14 mouse cellular contexts compared by ENCODE assay signal in the genomic region with DNA sequence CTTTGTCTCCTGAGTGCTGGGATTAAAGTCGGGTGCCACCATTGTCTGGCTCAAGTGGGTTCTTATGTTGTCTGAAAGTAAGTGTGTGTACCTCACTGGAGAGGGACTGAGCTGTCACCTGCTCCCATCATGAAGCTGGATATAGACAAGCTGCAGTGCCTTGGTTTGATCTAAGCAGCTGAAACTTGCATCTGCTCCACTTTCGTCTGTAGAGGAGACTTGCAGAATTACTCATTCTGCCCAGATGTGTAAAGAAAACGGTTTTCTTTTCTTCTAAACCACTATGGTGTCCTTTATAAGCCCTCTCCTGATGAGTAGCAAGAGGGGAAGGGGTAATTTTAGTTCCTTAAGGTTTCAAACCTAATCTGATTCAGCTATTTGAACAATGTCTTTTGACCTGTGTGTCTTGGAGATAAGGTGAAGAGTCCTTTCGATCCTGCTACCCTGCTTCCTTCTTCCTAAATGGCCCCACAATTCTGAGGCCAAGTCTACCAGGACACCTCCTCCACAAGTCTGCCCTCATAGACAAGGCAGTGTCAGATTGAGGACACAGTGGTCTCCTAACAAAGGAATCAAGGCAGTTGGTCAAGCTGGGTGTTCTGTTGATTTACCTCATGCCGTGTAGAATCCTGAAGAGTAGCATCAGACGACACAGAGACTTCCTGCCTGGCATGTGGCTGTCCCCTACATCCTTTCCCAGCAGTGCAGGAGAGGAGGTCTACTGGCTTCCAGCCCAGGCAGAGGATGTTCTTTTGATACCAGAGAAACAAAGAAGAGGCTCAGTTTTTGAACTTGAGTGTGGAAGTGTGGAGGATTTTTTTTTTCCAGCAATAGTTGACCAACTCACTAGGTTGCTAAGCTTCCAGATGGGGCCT. TPM values are rescaled to one million over a fixed set of nuclear protein-coding genes. Genes with fewer than 3 reads are reported as not detected.
DNase-seq lines count a peak whose midpoint lies in the region.
"Had no signal": no experiment of that assay in that cellular context is flagged by ENCODE, and none has a peak within 500 bp of the region (broad histone marks: within the 10 kb centered on the region; RNA-seq: fewer than 3 reads in every experiment).

No protein-coding gene starts in this region.

- peaks cover 4% of the 10 kb centered on the region; the same call in 1 of the 2 replicates for H3K4me1 ChIP-seq in brown adipose tissue, adult 24 weeks (ENCODE audit: control insufficient read depth, insufficient read depth, insufficient read length, low read length)
- peaks cover 3% of the 10 kb centered on the region; the same call in 1 of the 2 replicates for H3K4me1 ChIP-seq in limb, embryonic 10.5 days

- no peaks in the 10 kb centered on the region for H3K36me3 ChIP-seq in limb, embryonic 10.5 days

- 74% methylated on average over 6 of the region's 6 CpGs for whole genome bisulfite sequencing in limb, embryonic 10.5 days

- peak; percentile 37 to 44 for DNase-seq in kidney, postnatal 36 days
- no peak for DNase-seq in kidney, adult 18-20 months
- DNase-seq in heart, postnatal 4 days: peak; percentile 41
- DNase-seq in thymus, postnatal 0 days (ENCODE audit: low spot score): peak; percentile 61
- DNase-seq in cerebellum, adult 18-20 months: no peak
- no peak for DNase-seq in limb, embryonic 10.5 days (ENCODE audit: low spot score)
- DNase-seq: cerebellum, adult 9-10 months; retina, postnatal 1 day had no signal

- H3K4me3 ChIP-seq in brown adipose tissue, adult 24 weeks (ENCODE audit: insufficient read depth, low read depth, low read length): no peak overlapping the region
- no peak overlapping the region for H3K4me3 ChIP-seq in limb, embryonic 10.5 days

- no peaks in the 10 kb centered on the region for H3K27me3 ChIP-seq in limb, embryonic 10.5 days (ENCODE audit: low read depth, poor library complexity, severe bottlenecking)

- no peaks in the 10 kb centered on the region for H3K9me3 ChIP-seq in limb, embryonic 10.5 days (replicated peaks)

- 0 out of 2 replicates have a peak overlapping the region, but pooled peaks have one; percentile 7 for H3K27ac ChIP-seq in brown adipose tissue, adult 24 weeks (replicated peaks; ENCODE audit: low read depth, low read length)
- no peak overlapping the region for H3K27ac ChIP-seq in limb, embryonic 10.5 days
- H3K27ac ChIP-seq: kidney, postnatal 0 days had no signal

RNA-seq across cellular contexts. Expression of a gene that starts 17.2 kb away (rescaled TPM):
- polyA plus RNA-seq in brown adipose tissue, adult 24 weeks (2012; ENCODE audit: insufficient read depth, insufficient read length, missing spikeins): 103 and 111 TPM in 2 replicates
- total RNA-seq in heart, postnatal 4 days (2021): 100 to 1,000 TPM; 131 to 134 TPM
- polyA plus RNA-seq in thymus, postnatal 0 days (2015; fragmentation: Nextera tagmentation; extraction: Ambion mirVana): 207 and 222 TPM in 2 replicates
- polyA plus RNA-seq in limb, embryonic 10.5 days (2016; fragmentation: Nextera tagmentation; extraction: Ambion mirVana): 67.3 and 71.6 TPM in 2 replicates

RNA-seq across cellular contexts. Expression of a gene that starts 52.3 kb away (rescaled TPM):
- not detected in 2 replicates for polyA plus RNA-seq in brown adipose tissue, adult 24 weeks (2012; ENCODE audit: insufficient read depth, insufficient read length, missing spikeins)
- not detected for total RNA-seq in heart, postnatal 4 days (2021)
- 0.33 and 0.82 TPM in 2 replicates for polyA plus RNA-seq in thymus, postnatal 0 days (2015; fragmentation: Nextera tagmentation; extraction: Ambion mirVana)
- polyA plus RNA-seq in limb, embryonic 10.5 days (2016; fragmentation: Nextera tagmentation; extraction: Ambion mirVana): 0.25 TPM in 1 of 2 replicates, not detected in the other
- polyA plus RNA-seq: heart, embryonic 14.5 days had no signal

RNA-seq across cellular contexts. Expression of a gene that starts 52.3 kb away (rescaled TPM):
- polyA plus RNA-seq in brown adipose tissue, adult 24 weeks (2012; ENCODE audit: insufficient read depth, insufficient read length, missing spikeins): not detected in 2 replicates
- under 1 TPM; 0.34 to 0.52 TPM for total RNA-seq in heart, postnatal 4 days (2021)
- 1.4 TPM in 2 replicates for polyA plus RNA-seq in thymus, postnatal 0 days (2015; fragmentation: Nextera tagmentation; extraction: Ambion mirVana)
- 0.30 TPM in 1 of 2 replicates, not detected in the other for polyA plus RNA-seq in limb, embryonic 10.5 days (2016; fragmentation: Nextera tagmentation; extraction: Ambion mirVana)
- polyA plus RNA-seq: forebrain, embryonic 16.5 days; liver, embryonic 16.5 days; stomach, embryonic 14.5 days had no signal

Comparison
In these comparisons a context has a peak if more than half of its experiments do, and no peak if none do; other contexts are left out.
1. DNase-seq: peak in kidney, postnatal 36 days (2 of 2), heart, postnatal 4 days (single experiment) and thymus, postnatal 0 days (single experiment); none in kidney, adult 18-20 months (single experiment), cerebellum, adult 18-20 months (0 of 2) and limb, embryonic 10.5 days (single experiment).